Mouse (Mus musculus) induced T-regulatory cell, adult 2 months (primary cell): ENCODE results near the gene Gm42906.

Experiments
- DNase-seq: peaks from one replicate; pipeline ENCODE4 v3.0.0-alpha.2; 2012; ENCODE audit warnings: low read depth

Gene Gm42906

DNA sequence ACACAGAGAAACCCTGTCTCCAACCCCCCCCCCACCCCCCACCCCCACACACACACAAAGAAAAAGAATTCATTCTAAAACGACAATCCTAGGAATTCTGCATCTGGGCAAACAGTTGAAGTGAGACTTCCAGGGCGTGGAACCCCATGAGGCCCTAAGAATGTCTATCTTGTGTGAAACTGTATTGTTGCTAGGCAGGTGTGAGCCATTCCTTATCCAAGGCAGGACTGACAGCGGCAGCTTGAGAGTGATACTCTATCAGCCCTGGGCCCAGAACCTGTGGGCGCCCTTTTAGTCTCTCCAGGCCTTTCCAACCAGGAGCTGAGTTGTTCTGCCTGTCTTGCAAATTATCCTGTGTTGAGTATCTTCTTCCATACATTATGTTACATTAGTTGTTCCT, 129.6 kb downstream of the Gm42906 start:
- no peak for DNase-seq

- no peak for DNase-seq
These were observed 131.7 kb downstream of the Gm42906 start for GRCm38 (mm10) chr5:151296244-151296643.

DNA sequence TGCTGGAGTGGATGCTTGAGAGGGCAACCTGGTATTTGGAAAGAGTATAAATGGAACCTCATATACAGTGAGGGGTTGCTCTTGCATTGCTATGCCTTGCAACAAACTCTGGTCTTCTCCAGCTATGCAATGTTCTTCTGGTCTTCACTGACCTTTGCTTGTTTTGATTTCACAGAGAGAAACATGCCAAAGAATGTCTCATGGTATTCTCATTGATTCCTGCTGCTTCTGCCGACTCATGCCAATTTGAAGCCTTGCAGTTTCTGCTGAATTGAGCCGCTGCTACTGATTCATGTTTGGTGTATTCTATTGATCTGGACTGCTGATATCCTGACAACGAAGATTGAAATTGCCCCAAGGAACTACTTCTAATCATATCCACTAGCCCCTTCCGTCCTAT, 134.4 kb downstream of the Gm42906 start:
- no peak for DNase-seq

GRCm38 (mm10) chr5:151292310-151292709, 135.7 kb downstream of the Gm42906 start:
- peak; percentile 62 for DNase-seq

GRCm38 (mm10) chr5:151286331-151286730, 141.6 kb downstream of the Gm42906 start:
- DNase-seq: no peak

DNA sequence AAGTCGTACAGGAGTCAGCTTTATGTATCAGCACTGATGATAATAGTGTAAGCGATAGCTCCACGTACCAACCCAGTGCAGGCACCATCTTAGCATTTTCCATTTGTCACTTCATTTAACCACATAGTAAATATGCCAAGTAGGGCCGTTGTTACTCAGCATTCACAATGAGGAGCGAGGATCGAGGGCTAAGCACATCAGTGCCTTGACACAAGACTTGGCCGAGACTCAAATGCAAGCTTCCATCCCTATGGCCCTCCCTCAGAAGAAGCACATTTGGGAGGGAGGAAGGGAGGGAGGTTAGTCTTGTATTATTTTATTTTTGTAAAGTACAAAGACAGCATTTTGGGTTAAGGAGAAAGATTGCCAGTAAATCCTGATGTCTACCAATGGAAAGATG, 148.4 kb downstream of the Gm42906 start:
- no peak for DNase-seq

GRCm38 (mm10) chr5:151277927-151278326, 150.0 kb downstream of the Gm42906 start:
- no peak for DNase-seq

DNA sequence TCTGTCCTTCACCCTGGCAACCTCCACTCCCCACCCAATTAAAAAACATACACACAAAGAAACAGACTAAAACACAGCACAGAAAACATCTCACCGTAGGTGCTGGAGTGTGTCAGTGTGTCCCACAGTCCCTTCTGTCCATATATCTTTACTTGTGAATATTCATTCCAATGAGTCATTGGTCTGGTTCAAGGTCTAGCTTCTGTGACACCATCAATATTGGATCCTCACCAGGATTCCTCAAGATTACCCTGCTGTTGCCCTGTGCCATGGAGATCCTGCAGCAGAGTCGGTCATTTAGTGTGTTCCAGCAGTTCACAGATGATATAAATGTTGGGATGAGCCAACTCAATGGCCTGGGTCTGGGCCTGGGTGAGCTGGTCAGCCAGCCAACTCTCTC, 152.0 kb downstream of the Gm42906 start:
- DNase-seq: no peak

DNA sequence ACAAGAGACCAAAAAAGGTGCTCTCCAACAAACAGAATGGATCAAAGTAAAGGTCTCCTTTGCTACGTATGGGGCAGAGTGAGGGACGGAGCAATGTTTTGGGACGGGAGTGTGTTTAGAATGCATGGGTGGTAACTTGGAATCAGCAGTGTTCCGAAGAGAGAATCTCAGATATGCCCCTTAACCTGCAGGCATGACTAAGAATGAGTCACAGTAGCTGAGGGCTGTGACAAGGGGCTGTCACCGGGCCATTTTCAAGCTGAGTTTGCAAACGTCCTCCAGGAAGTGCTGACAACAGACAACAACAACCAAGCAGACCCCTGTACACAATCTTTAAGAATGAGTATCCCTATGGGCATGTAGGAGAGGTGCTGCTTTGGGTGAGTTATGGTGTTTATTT, 153.7 kb downstream of the Gm42906 start:
- DNase-seq: no peak

DNA sequence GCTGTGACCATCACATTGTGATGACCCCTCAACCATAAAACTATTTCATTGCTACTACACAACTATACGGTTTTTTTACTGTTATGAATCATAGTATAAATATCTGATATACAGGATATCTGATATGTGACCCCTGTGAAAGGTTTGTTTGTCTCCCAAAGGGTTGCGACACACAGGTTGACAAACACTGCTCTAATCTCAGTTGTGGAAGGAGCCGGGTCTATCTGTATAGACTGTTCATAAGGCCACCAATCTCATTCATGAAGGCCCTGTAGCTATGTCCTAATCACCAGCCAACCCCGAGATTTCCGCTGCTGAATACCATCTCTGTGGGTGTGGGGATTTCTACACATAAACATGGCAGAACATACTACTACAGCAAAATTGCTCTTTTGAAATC, 157.1 kb downstream of the Gm42906 start:
- DNase-seq: no peak

DNA sequence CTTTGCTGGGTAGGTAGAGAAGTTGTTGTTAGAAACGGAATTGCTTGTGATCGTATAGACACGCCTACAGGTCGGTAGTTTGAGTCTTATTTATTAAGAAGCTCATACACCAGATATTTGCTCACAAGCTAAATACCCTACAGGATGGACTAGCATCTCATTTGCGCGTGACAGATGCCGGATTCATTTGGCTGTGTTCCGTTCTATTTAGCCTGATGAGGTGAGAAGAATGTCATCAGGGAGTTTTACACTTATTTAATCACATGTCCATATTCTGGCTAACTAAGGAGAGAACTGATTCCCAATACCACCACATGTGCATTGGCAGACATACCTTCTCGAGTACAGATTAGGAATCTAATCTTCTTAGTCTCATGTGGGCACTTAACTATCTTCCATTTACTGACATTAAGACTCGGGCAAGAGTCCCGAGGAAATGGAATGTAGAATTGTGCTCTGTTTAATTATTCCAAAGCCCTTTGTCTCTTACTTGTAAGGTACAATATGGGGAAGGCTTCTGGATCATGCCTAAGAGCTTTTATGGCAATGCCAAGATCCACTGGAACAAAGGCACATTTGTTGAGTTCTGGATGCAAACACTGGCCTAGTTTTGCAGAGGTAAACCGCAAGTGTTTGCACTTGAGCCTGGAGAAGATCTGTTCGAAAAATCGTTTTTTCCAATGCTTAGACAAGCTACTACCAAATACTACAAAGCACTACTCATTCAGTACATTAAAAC, 160.9 kb downstream of the Gm42906 start:
- DNase-seq: no peak

- DNase-seq: no peak
These were observed 166.4 kb downstream of the Gm42906 start for GRCm38 (mm10) chr5:151261558-151261957.

GRCm38 (mm10) chr5:151252213-151252612, 175.8 kb downstream of the Gm42906 start:
- peak; percentile 43 for DNase-seq

GRCm38 (mm10) chr5:151251656-151252055, 176.3 kb downstream of the Gm42906 start:
- DNase-seq: peak; percentile 11

- DNase-seq: no peak
These were observed 179.0 kb downstream of the Gm42906 start for GRCm38 (mm10) chr5:151248671-151249620.

- no peak for DNase-seq
These were observed 179.9 kb downstream of the Gm42906 start for GRCm38 (mm10) chr5:151248084-151248483.

DNA sequence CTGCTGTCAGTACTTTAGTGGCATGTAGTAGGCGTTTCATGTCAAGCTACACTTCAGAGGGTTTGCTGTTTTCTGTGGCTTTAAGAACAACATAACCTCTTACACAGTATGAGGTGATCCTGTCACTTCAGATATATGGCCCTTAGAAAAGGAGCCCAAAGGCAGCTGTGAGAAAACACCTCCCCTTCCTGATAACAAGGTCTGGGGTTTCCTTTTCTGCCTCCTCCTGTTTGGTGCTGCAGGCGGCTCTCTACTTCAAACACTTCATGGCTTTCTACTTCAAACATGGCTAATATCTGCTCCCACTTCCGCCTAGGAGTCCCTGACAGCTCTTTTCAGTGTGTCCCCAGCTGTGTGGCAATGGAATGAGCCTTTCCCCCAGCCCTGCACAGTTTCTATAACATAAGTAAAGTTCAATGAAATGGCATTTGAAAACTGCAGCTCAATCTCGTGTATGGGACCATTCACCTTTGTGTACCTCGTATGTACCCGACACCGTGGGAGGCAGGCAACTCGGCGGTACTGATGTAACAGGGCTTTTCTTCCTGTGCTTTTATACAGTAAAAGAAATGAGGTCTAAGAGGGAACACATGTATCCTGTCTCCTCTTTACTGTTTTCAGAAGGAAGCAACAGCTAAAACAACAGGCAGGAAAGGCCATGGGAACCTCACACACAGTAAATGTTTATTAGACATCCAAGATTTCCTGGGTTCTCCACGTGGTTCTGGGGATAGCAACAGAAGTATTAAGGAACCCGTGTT, 180.7 kb downstream of the Gm42906 start:
- DNase-seq: peak; percentile 22

- DNase-seq: no peak
These were observed 181.7 kb downstream of the Gm42906 start for GRCm38 (mm10) chr5:151246287-151246686.

DNA sequence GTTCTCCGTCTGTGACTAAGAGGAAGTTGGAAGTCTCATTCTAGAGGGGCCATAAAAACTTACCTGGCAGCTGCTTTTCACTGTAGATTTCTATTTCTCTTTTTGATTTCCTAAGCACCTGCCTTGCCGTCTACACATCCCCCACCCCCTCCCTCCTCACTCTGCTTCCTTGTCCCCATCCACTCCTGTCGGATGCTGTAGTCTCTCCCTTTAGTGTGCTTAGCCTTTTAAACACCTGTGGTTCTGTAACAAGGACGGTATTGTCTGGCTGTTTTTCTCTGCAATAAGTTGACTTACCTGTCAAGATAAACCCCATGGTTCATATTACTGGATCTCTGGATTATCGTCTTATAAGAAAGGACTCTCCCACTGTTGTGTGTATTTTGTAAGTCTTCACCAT, 182.4 kb downstream of the Gm42906 start:
- no peak for DNase-seq

- no peak for DNase-seq
These were observed 189.2 kb downstream of the Gm42906 start for GRCm38 (mm10) chr5:151238730-151239129.

GRCm38 (mm10) chr5:151236411-151236810, 191.6 kb downstream of the Gm42906 start:
- DNase-seq: no peak

GRCm38 (mm10) chr5:151233400-151234031, 194.4 kb downstream of the Gm42906 start, which contains the start of gene Stard13:
Gene Stard13 (minus strand): TSS chr5:151233836.
- no peak for DNase-seq
